Mouse (Mus musculus) forebrain, embryonic 13.5 days (tissue): ENCODE measurements around the gene Pcsk7. TPM values are rescaled to one million over a fixed set of nuclear protein-coding genes. Genes with fewer than 3 reads are reported as not detected.

Source experiments
- ATAC-seq: fragments of 200-750 bp; cut with Nextera tagmentation; 2 replicates; pipeline ENCODE4 v1.8.0; 2017
- H3K27ac ChIP-seq: fragments of 300-500 bp; sonication (generic); 2 replicates; pipeline ENCODE4 v1.5.1; 2015; ENCODE audit warnings: inconsistent platforms, mild to moderate bottlenecking, moderate library complexity
- H3K27me3 ChIP-seq: fragments of 300-500 bp; sonication (generic); 2 replicates; pipeline ENCODE4 v1.6.1; 2015; ENCODE audit warnings: mild to moderate bottlenecking, inconsistent platforms
- H3K36me3 ChIP-seq: fragments of 300-500 bp; sonication (generic); 2 replicates; pipeline ENCODE4 v1.6.1; 2015; ENCODE audit warnings: mild to moderate bottlenecking, inconsistent platforms; ENCODE audit not compliant: poor library complexity, severe bottlenecking
- H3K4me1 ChIP-seq: fragments of 300-500 bp; sonication (generic); 2 replicates; pipeline ENCODE4 v1.6.1; 2015; ENCODE audit warnings: inconsistent platforms
- H3K4me2 ChIP-seq: fragments of 300-500 bp; sonication (generic); 2 replicates; pipeline ENCODE4 v1.6.1; 2015; ENCODE audit warnings: inconsistent platforms, mild to moderate bottlenecking, moderate library complexity
- H3K4me3 ChIP-seq: fragments of 300-500 bp; sonication (generic); 2 replicates; pipeline ENCODE4 v1.5.1; 2015; ENCODE audit warnings: mild to moderate bottlenecking, inconsistent platforms
- H3K9ac ChIP-seq: fragments of 300-500 bp; sonication (generic); 2 replicates; pipeline ENCODE4 v1.6.1; 2015; ENCODE audit warnings: mild to moderate bottlenecking, inconsistent platforms
- H3K9me3 ChIP-seq: fragments of 300-500 bp; sonication (generic); replicated peaks from 2 replicates; pipeline ENCODE4 v1.6.1; 2016; ENCODE audit warnings: inconsistent platforms
- WGBS: fragments of 180-500 bp; shearing (Covaris S2); methylation state at CpG from one replicate; pipeline ENCODE4 v1.1.7; 2015; 5-methylcytosine and 5-hydroxymethylcytosine counted together
- polyA plus RNA-seq: library from polyadenylated mRNA; unstranded; fragments of >200 nt; fragmentation: Nextera tagmentation; extraction: Ambion mirVana; gene quantifications from 2 replicates; pipeline ENCODE4 v1.2.1, GENCODE M21; 2015

The Pcsk7 gene
- polyA plus RNA-seq, 1 experiment from 2014 or later = 20.1 TPM

- Histone ChIP-seq H3K9ac (no peak overlapping the region), H3K36me3 (peaks cover 79% of the 10 kb centered on the region), H3K4me2 (no peak overlapping the region), H3K27me3 (peaks cover 2% of the 10 kb centered on the region; the same call in 1 of the 2 replicates), H3K9me3 (no peaks in the 10 kb centered on the region), H3K4me1 (peaks cover under 1% of the 10 kb centered on the region; the same call in 1 of the 2 replicates), H3K27ac (no peak overlapping the region), H3K4me3 (no peak overlapping the region)
- 0 out of 2 replicates have a peak, but pooled peaks have one; percentile 10 for ATAC-seq
- 59% methylated on average over 18 of the region's 18 CpGs for WGBS
These were observed 35.1 kb downstream of the Pcsk7 start for GRCm38 (mm10) chr9:45941329-45941888.

GRCm38 (mm10) chr9:45942464-45942863 is 36.2 kb downstream of the Pcsk7 start:
- Histone ChIP-seq H3K4me2 (no peak overlapping the region), H3K27me3 (no peaks in the 10 kb centered on the region), H3K9ac (no peak overlapping the region), H3K4me1 (no peaks in the 10 kb centered on the region), H3K36me3 (peaks cover 90% of the 10 kb centered on the region), H3K9me3 (no peaks in the 10 kb centered on the region), H3K27ac (no peak overlapping the region), H3K4me3 (no peak overlapping the region)
- WGBS = 92% methylated on average over 16 of the region's 16 CpGs
- no peak for ATAC-seq

- H3K4me1 ChIP-seq = no peaks in the 10 kb centered on the region
- H3K36me3 ChIP-seq = peaks cover 94% of the 10 kb centered on the region
- ATAC-seq = no peak
- H3K27me3 ChIP-seq = no peaks in the 10 kb centered on the region
- H3K4me3 ChIP-seq = no peak overlapping the region
- 88% methylated on average over 8 of the region's 8 CpGs for whole genome bisulfite sequencing
- no peak overlapping the region for H3K9ac ChIP-seq
- no peak overlapping the region for H3K27ac ChIP-seq
- H3K9me3 ChIP-seq = no peaks in the 10 kb centered on the region
- H3K4me2 ChIP-seq = no peak overlapping the region
These were observed 36.6 kb downstream of the Pcsk7 start for GRCm38 (mm10) chr9:45942916-45943315.

- 92% methylated on average over 8 of the region's 8 CpGs for WGBS
- H3K36me3 ChIP-seq = peaks cover 94% of the 10 kb centered on the region
- H3K9ac ChIP-seq = no peak overlapping the region
- no peak overlapping the region for H3K27ac ChIP-seq
- H3K4me3 ChIP-seq = no peak overlapping the region
- H3K4me1 ChIP-seq = no peaks in the 10 kb centered on the region
- H3K9me3 ChIP-seq = no peaks in the 10 kb centered on the region
- H3K4me2 ChIP-seq = no peak overlapping the region
- no peaks in the 10 kb centered on the region for H3K27me3 ChIP-seq
- ATAC-seq = no peak
These were observed 37.6 kb downstream of the Pcsk7 start for GRCm38 (mm10) chr9:45943628-45944505.

GRCm38 (mm10) chr9:45944506-45945400 is 38.5 kb downstream of the Pcsk7 start:
- H3K36me3 ChIP-seq = peaks cover 94% of the 10 kb centered on the region
- 88% methylated on average over 13 of the region's 13 CpGs for WGBS
- ATAC-seq = no peak

GRCm38 (mm10) chr9:45945721-45946120 is 39.4 kb downstream of the Pcsk7 start:
- WGBS = 84% methylated on average over 13 of the region's 13 CpGs
- Histone ChIP-seq H3K9me3 (no peaks in the 10 kb centered on the region), H3K4me2 (no peak overlapping the region), H3K4me1 (no peaks in the 10 kb centered on the region), H3K27me3 (no peaks in the 10 kb centered on the region), H3K36me3 (peaks cover 99% of the 10 kb centered on the region), H3K4me3 (no peak overlapping the region), H3K27ac (no peak overlapping the region), H3K9ac (no peak overlapping the region)
- ATAC-seq = no peak

More at GRCm38 (mm10) chr9:45944506-45945400, 38.5 kb downstream of the Pcsk7 start:
- H3K4me3 ChIP-seq = no peak overlapping the region
- no peaks in the 10 kb centered on the region for H3K9me3 ChIP-seq
- no peak overlapping the region for H3K4me2 ChIP-seq
- H3K27ac ChIP-seq = no peak overlapping the region
- no peaks in the 10 kb centered on the region for H3K4me1 ChIP-seq
- H3K9ac ChIP-seq = no peak overlapping the region
- H3K27me3 ChIP-seq = no peaks in the 10 kb centered on the region

GRCm38 (mm10) chr9:45946182-45946871 is 40.0 kb downstream of the Pcsk7 start:
- Histone ChIP-seq H3K9me3 (no peaks in the 10 kb centered on the region), H3K27me3 (no peaks in the 10 kb centered on the region), H3K9ac (no peak overlapping the region), H3K27ac (no peak overlapping the region), H3K4me1 (no peaks in the 10 kb centered on the region), H3K36me3 (peaks cover 97% of the 10 kb centered on the region), H3K4me3 (no peak overlapping the region), H3K4me2 (no peak overlapping the region)
- WGBS = 89% methylated on average over 16 of the region's 16 CpGs
- ATAC-seq = no peak

GRCm38 (mm10) chr9:45946872-45947183 is 40.5 kb downstream of the Pcsk7 start:
- Histone ChIP-seq H3K4me1 (no peaks in the 10 kb centered on the region), H3K36me3 (peaks cover 97% of the 10 kb centered on the region), H3K9me3 (no peaks in the 10 kb centered on the region), H3K27me3 (no peaks in the 10 kb centered on the region), H3K4me2 (no peak overlapping the region), H3K9ac (no peak overlapping the region), H3K4me3 (no peak overlapping the region), H3K27ac (no peak overlapping the region)
- ATAC-seq = no peak
- WGBS = 93% methylated on average over 10 of the region's 10 CpGs

- ATAC-seq = no peak
These were observed 45.8 kb downstream of the Pcsk7 start for GRCm38 (mm10) chr9:45952057-45952456.

GRCm38 (mm10) chr9:45952890-45953289 is 46.6 kb downstream of the Pcsk7 start:
- H3K36me3 ChIP-seq = peaks cover 39% of the 10 kb centered on the region
- no peak for ATAC-seq
- WGBS = 78% methylated on average over 7 of the region's 7 CpGs
- H3K9ac ChIP-seq = peak overlapping the region; percentile 89; the same call in 1 of the 2 replicates
- H3K4me2 ChIP-seq = peak overlapping the region; percentile 96
- no peak overlapping the region for H3K4me3 ChIP-seq
- no peak overlapping the region for H3K27ac ChIP-seq
- no peaks in the 10 kb centered on the region for H3K27me3 ChIP-seq
- H3K9me3 ChIP-seq = no peaks in the 10 kb centered on the region
- peaks cover 39% of the 10 kb centered on the region for H3K4me1 ChIP-seq

More at GRCm38 (mm10) chr9:45952057-45952456, 45.8 kb downstream of the Pcsk7 start:
- 90% methylated on average over 4 of the region's 4 CpGs for WGBS
- no peak overlapping the region for H3K27ac ChIP-seq
- H3K4me3 ChIP-seq = no peak overlapping the region
- H3K4me1 ChIP-seq = peaks cover 33% of the 10 kb centered on the region
- no peaks in the 10 kb centered on the region for H3K27me3 ChIP-seq
- H3K4me2 ChIP-seq = no peak overlapping the region
- H3K36me3 ChIP-seq = peaks cover 48% of the 10 kb centered on the region
- H3K9me3 ChIP-seq = no peaks in the 10 kb centered on the region
- H3K9ac ChIP-seq = no peak overlapping the region

- 65% methylated on average over 13 of the region's 13 CpGs for WGBS
These were observed 47.4 kb downstream of the Pcsk7 start for GRCm38 (mm10) chr9:45953511-45954293.

More at GRCm38 (mm10) chr9:45953511-45954293, 47.4 kb downstream of the Pcsk7 start:
- Histone ChIP-seq H3K4me1 (peaks cover 44% of the 10 kb centered on the region), H3K36me3 (peaks cover 31% of the 10 kb centered on the region), H3K4me2 (peak overlapping the region; percentile 96), H3K9ac (peak overlapping the region; percentile 89), H3K27ac (no peak overlapping the region), H3K4me3 (peak overlapping the region; percentile 91), H3K9me3 (no peaks in the 10 kb centered on the region), H3K27me3 (no peaks in the 10 kb centered on the region)
- no peak for ATAC-seq
